Mouse (Mus musculus) kidney, postnatal 0 days (tissue): ENCODE data around the gene Eme2. TPM values are rescaled to one million over a fixed set of nuclear protein-coding genes. Genes with fewer than 3 reads are reported as not detected.

Experiments
- ATAC-seq: fragments of 200-750 bp; cut with Nextera tagmentation; replicated peaks from 2 replicates; pipeline ENCODE4 v1.8.0; 2017; ENCODE audit warnings: low read depth, moderate number of reproducible peaks, moderate TSS enrichment, moderate library complexity; ENCODE audit not compliant: low FRiP score
- DNase-seq: peaks from one replicate; pipeline ENCODE4 v3.0.0-alpha.2; 2016; ENCODE audit warnings: low spot score
- H3K27ac ChIP-seq: fragments of 300-500 bp; sonication (generic); 2 replicates; pipeline ENCODE4 v1.5.1; 2014; ENCODE audit warnings: mild to moderate bottlenecking
- H3K27me3 ChIP-seq: fragments of 300-500 bp; sonication (generic); 2 replicates; pipeline ENCODE4 v1.6.1; 2014; ENCODE audit warnings: low read length, mixed read lengths; ENCODE audit not compliant: insufficient read depth
- H3K36me3 ChIP-seq: fragments of 300-500 bp; sonication (generic); 2 replicates; pipeline ENCODE4 v1.6.1; 2014; ENCODE audit warnings: low read length, mixed read lengths; ENCODE audit not compliant: insufficient read depth
- H3K4me1 ChIP-seq: fragments of 300-500 bp; sonication (generic); replicated peaks from 2 replicates; pipeline ENCODE4 v1.6.1; 2014; ENCODE audit warnings: antibody characterized with exemption, low read length, mixed read lengths; ENCODE audit not compliant: insufficient read depth
- H3K4me2 ChIP-seq: fragments of 300-500 bp; sonication (generic); 2 replicates; pipeline ENCODE4 v1.6.1; 2014; ENCODE audit warnings: mild to moderate bottlenecking, low read length, moderate library complexity, mixed read lengths
- H3K4me3 ChIP-seq: fragments of 300-500 bp; sonication (generic); replicated peaks from 2 replicates; pipeline ENCODE4 v1.5.1; 2014; ENCODE audit warnings: low read depth, low read length
- H3K9ac ChIP-seq: fragments of 300-500 bp; sonication (generic); 2 replicates; pipeline ENCODE4 v1.6.1; 2014; ENCODE audit warnings: low read depth, low read length
- H3K9me3 ChIP-seq: fragments of 300-500 bp; sonication (generic); replicated peaks from 2 replicates; pipeline ENCODE4 v1.6.1; 2016; ENCODE audit warnings: low read length, inconsistent platforms, mixed read lengths
- CTCF ChIP-seq: IDR thresholded peaks from 2 replicates; pipeline ENCODE4 v1.5.1; 2016; ENCODE audit warnings: antibody characterized with exemption, low read depth, mild to moderate bottlenecking, moderate library complexity
- WGBS: fragments of 180-500 bp; shearing (Covaris S2); extraction: QIAGEN DNeasy Blood & Tissue Kit; methylation state at CpG from one replicate; pipeline ENCODE4 v1.1.7; 2014; 5-methylcytosine and 5-hydroxymethylcytosine counted together
- polyA plus RNA-seq: library from polyadenylated mRNA; unstranded; fragments of >200 nt; fragmentation: Nextera tagmentation; extraction: Ambion mirVana; gene quantifications from 2 replicates; pipeline ENCODE4 v1.2.1, GENCODE M21; 2015

Eme2 gene
- polyA plus RNA-seq, 1 experiment from 2014 or later, result 29.6 TPM

DNA sequence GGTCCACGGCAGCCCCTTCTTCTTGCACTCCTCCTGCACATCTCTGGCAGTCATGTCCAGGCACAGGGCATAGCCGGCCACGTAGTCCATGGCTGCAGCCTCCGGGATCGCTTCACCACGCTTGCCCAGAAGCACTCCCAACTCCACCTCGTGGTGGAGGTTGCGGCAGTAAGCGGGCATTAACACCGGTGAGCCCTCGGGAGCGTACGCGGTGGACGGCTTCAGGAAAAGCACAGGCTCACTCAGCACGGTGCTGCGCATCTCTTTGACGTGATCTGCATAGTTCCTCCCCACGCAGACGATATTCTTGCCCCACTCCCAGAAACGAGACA, 45.2 kb downstream of the Eme2 start:
- DNase-seq (no peak), ATAC-seq (peak; percentile 21)
- Histone ChIP-seq H3K27ac (peak overlapping the region; percentile 85), H3K27me3 (no peaks in the 10 kb centered on the region), H3K36me3 (0 out of 2 replicates have a peak, but pooled peaks cover 3% of the 10 kb centered on the region), H3K9me3 (no peaks in the 10 kb centered on the region), H3K9ac (peak overlapping the region; percentile 64), H3K4me3 (peak overlapping the region; percentile 68), H3K4me1 (0 out of 2 replicates have a peak, but pooled peaks cover 8% of the 10 kb centered on the region), H3K4me2 (peak overlapping the region; percentile 81)
- TF ChIP-seq CTCF, result peak; percentile 45; the same call in 1 of the 2 replicates
- under 1% methylated on average over 21 of the region's 21 CpGs for WGBS

DNA sequence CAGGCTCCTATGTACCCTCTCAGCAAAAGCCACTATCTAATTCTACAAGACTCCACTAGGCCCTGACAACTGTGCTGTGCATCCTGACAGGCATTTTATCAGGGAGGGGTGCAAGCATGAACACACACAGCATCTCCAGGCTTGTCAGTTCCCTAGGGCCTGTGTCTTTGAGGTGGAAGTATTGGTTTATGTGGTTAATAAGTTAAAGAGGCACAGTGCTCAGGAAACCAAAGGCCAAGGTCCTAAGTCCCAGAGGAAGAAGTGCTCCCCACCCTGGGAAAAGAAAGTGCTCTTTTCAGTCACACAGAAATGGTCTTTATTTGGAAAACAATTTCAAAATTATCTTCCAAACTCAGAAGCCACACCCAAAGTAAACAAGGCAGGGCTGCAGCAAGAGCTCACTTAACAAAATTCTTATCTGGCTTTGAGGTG, 46.3 kb downstream of the Eme2 start:
- H3K4me1 ChIP-seq, result 0 out of 2 replicates have a peak, but pooled peaks cover 8% of the 10 kb centered on the region
- no peak overlapping the region for H3K9ac ChIP-seq
- DNase-seq, result no peak
- peak overlapping the region; percentile 81 for H3K4me2 ChIP-seq
- no peaks in the 10 kb centered on the region for H3K9me3 ChIP-seq
- H3K27me3 ChIP-seq, result no peaks in the 10 kb centered on the region
- TF ChIP-seq CTCF, result no peak
- ATAC-seq, result no peak
- H3K36me3 ChIP-seq, result 0 out of 2 replicates have a peak, but pooled peaks cover 2% of the 10 kb centered on the region
- peak overlapping the region; percentile 68 for H3K4me3 ChIP-seq
- peak overlapping the region; percentile 85 for H3K27ac ChIP-seq

DNA sequence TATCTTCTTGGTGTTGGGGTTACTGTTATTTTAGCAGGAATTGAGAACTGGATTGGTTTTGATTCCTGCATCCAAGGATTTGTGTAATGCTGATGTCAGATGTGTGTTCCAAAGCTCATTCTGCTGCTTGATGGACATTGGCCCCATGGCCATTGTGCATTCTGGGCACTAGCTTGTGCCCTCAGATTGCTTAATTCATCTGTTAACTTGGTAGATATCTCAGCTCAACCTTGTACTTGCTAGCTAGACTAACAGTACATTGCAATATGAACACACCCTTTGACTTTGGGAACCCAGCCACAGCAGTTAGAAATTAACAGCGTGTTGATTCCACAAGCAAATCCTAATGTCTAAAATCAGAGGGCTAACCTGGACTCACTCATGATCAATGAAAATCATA, 47.5 kb downstream of the Eme2 start:
- 98% methylated on average over 1 of the region's 1 CpGs for WGBS

DNA sequence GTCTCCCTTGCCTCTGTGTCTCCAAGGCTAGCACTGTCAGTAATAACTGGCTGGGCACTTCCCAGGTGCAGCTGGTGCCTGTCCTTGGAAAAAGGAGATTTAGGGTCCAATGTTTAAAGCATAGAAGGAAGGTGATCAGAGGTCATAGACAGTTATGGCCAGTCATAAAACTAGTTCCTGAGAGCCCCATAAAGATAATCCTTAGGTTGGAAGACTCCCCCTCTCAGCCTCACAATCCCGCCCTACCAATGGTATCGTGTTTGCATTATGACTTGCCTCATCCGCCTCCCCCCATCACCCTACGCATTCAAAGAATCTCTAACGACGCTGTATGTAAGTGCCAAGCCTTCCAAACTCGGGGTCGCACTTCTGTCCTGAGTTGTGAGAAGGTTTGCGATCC, 50.4 kb downstream of the Eme2 start:
- 15% methylated on average over 9 of the region's 9 CpGs for WGBS

More for the DNA sequence above, 47.5 kb downstream of the Eme2 start:
- H3K36me3 ChIP-seq, result no peaks in the 10 kb centered on the region
- no peaks in the 10 kb centered on the region for H3K27me3 ChIP-seq
- no peak overlapping the region for H3K4me3 ChIP-seq
- H3K4me1 ChIP-seq, result 0 out of 2 replicates have a peak, but pooled peaks cover 8% of the 10 kb centered on the region
- TF ChIP-seq CTCF, result no peak
- no peak overlapping the region for H3K27ac ChIP-seq
- no peak for ATAC-seq
- H3K4me2 ChIP-seq, result no peak overlapping the region
- H3K9ac ChIP-seq, result no peak overlapping the region
- no peaks in the 10 kb centered on the region for H3K9me3 ChIP-seq
- DNase-seq, result no peak

DNA sequence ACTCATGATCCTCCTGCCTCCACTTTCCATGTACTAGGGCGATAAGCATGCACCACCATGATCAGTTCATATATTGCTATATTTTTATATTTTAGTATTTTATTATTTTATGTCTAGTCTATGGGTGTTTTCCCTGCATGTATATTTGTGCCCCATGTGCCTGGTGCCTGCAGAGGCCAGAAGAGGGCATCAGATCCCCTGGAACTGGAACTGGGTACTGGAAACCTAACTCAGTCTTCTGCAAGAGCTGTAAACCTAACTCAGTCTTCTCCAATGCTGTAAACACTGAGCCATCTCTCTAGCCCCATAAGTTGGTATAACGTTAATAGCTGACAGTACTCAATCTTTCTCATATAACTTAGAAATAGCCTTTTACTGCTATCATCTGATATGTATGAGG, 52.3 kb downstream of the Eme2 start:
- ATAC-seq, result no peak
- H3K36me3 ChIP-seq, result no peaks in the 10 kb centered on the region
- H3K4me1 ChIP-seq, result no peaks in the 10 kb centered on the region
- TF ChIP-seq CTCF, result peak; percentile 49
- no peak overlapping the region for H3K4me2 ChIP-seq
- 58% methylated on average over 2 of the region's 2 CpGs for WGBS
- H3K9ac ChIP-seq, result no peak overlapping the region
- no peaks in the 10 kb centered on the region for H3K9me3 ChIP-seq
- no peak overlapping the region for H3K27ac ChIP-seq
- no peak overlapping the region for H3K4me3 ChIP-seq
- no peaks in the 10 kb centered on the region for H3K27me3 ChIP-seq
- no peak for DNase-seq

More for the DNA sequence above, 50.4 kb downstream of the Eme2 start:
- DNase-seq (no peak), ATAC-seq (no peak)
- no peaks in the 10 kb centered on the region for H3K36me3 ChIP-seq
- H3K4me2 ChIP-seq, result no peak overlapping the region
- no peaks in the 10 kb centered on the region for H3K9me3 ChIP-seq
- no peak overlapping the region for H3K4me3 ChIP-seq
- 0 out of 2 replicates have a peak, but pooled peaks cover 3% of the 10 kb centered on the region for H3K4me1 ChIP-seq
- H3K27ac ChIP-seq, result no peak overlapping the region
- no peak for TF ChIP-seq CTCF
- no peak overlapping the region for H3K9ac ChIP-seq
- no peaks in the 10 kb centered on the region for H3K27me3 ChIP-seq

DNA sequence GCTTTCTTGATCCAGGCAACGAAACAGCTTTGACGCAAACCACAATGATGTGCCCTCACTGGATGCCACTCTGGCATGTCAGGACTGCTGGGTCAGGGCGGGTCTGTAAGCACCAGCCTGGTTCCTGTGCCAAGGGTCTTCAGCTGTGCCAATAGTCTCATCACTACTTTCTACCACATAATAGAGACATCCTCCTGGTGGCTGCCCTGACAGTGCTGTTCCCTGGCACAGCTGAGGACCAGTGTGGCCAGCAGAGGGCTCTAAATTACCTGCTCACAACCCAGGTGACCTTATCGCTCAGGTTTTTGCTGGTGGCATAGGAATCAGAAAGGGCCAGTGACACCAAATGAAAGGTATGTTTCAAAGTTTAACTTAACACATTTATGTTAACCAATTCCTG, 53.8 kb downstream of the Eme2 start:
- Histone ChIP-seq H3K27me3 (no peaks in the 10 kb centered on the region), H3K4me2 (no peak overlapping the region), H3K9ac (no peak overlapping the region), H3K4me3 (no peak overlapping the region), H3K36me3 (no peaks in the 10 kb centered on the region), H3K4me1 (no peaks in the 10 kb centered on the region), H3K27ac (no peak overlapping the region), H3K9me3 (no peaks in the 10 kb centered on the region)
- TF ChIP-seq CTCF, result peak; percentile 73
- DNase-seq, result no peak
- ATAC-seq, result 0 out of 2 replicates have a peak, but pooled peaks have one; percentile 43
- 52% methylated on average over 4 of the region's 4 CpGs for WGBS

DNA sequence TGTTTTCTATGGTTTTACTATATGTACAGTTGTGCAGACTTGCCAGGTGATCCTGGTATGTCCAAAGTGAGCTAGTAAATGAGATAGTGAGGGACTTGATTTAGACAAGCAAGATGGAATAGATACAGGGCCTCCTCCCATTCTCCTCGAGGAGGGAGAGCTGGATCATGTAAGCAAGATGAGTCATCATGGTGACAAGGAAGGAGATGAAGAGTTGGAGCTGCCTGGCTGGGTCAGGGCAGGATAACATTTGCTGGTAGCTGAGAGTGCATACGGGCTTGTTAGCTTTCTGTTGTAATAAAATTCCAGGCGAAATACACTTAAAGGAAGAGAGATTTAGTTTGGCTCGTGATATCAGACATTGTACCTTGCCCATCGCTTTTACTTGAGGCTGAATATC, 54.5 kb downstream of the Eme2 start:
- 52% methylated on average over 5 of the region's 5 CpGs for WGBS
- DNase-seq, result no peak
- Histone ChIP-seq H3K9me3 (no peaks in the 10 kb centered on the region), H3K4me2 (no peak overlapping the region), H3K27me3 (no peaks in the 10 kb centered on the region), H3K36me3 (no peaks in the 10 kb centered on the region), H3K9ac (no peak overlapping the region), H3K4me1 (no peaks in the 10 kb centered on the region), H3K27ac (no peak overlapping the region), H3K4me3 (no peak overlapping the region)
- no peak for ATAC-seq
- TF ChIP-seq CTCF, result no peak
